Mouse (Mus musculus) spleen, adult 2 months (tissue): ENCODE results near the gene Exo1.

ENCODE experiments used
- CTCF ChIP-seq: fragments of 200-500 bp; IDR thresholded peaks from 2 replicates; pipeline ENCODE4 v1.5.1; 2011; ENCODE audit warnings: mild to moderate bottlenecking, inconsistent platforms; ENCODE audit not compliant: insufficient read depth, insufficient read length, insufficient replicate concordance; ENCODE audit errors: extremely low read depth
- POLR2A ChIP-seq: fragments of 200-500 bp; IDR thresholded peaks from 2 replicates; pipeline ENCODE4 v1.6.1; 2011; ENCODE audit warnings: low read depth, low read length, inconsistent platforms

- TF ChIP-seq CTCF (no peak), POLR2A (no peak)
Measured at GRCm38 (mm10) chr1:175893726-175894125, 13.3 kb downstream of the Exo1 start.
